Mouse (Mus musculus): ENCODE measurements around the gene Ciao2a.

The Ciao2a gene

DNA sequence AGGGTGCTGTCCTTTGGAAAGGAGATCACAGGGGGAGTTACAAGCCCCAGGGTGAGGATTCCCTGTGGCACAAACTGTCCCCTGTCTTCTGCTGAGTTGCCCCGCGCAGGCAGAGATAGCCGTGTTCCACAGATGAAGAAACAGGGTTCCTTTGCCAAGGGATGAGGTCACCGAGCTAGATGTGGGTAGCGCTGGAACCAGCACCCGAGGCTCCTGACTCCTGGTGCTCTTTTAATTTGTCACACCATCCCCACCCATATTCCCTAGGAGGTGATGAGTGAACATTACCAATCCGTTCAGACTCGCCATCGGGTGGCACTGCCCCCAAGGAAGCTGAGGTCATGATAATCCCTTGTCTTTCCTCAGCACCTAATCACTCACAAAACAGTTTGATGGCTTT lies 36.6 kb downstream of the Ciao2a start:
- no peak for DNase-seq (ENCODE audit: low spot score)

- DNase-seq (ENCODE audit: low spot score), result no peak
Observed at GRCm38 (mm10) chr9:66167222-66167621, 40.8 kb downstream of the Ciao2a start.

GRCm38 (mm10) chr9:66168233-66168632 lies 41.8 kb downstream of the Ciao2a start:
- DNase-seq (ENCODE audit: low spot score), result no peak

DNA sequence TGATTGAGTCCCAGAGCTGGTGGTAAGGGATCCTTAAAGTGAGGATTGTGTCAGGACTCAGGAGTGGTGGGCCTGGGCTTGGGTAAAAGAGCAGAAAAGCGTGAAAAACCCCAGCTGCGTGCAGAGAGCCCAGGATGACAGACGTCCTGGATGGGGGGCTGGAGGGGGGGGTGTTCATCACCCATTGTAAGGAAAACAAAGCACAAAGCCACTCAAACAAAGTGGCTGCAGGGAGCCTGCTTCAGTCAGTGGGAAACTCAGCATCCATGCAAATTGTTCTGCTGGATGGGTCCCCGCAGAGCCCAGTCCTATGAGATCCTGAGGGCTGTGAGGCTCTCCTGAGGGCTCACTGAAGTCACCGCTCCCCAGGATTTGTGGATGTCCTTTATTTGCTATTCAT lies 44.1 kb downstream of the Ciao2a start:
- no peak for DNase-seq (ENCODE audit: low spot score)

GRCm38 (mm10) chr9:66171275-66171921 lies 45.0 kb downstream of the Ciao2a start:
- no peak for DNase-seq (ENCODE audit: low spot score)

GRCm38 (mm10) chr9:66173316-66173855 lies 47.0 kb downstream of the Ciao2a start:
- no peak for DNase-seq (ENCODE audit: low spot score)

DNA sequence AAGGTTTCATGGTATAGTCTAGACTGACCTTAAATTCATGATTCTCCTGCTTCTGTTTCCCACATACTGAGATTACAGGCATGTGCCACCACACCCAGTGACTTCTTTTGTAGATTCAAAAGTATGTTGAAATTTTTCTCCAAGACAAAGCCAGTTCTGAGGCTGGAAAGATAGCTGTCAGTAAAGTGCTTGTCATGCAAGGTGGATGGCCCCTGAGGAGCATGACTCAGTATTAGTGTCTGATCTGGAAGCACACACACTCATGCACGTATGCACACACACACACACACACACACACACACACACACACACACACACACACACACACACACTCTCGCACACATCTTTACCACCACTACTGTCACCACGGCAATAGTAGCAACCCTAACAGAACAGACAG lies 48.6 kb downstream of the Ciao2a start:
- no peak for DNase-seq (ENCODE audit: low spot score)

- no peak for DNase-seq (ENCODE audit: low spot score)
Observed at GRCm38 (mm10) chr9:66177975-66178374, 51.6 kb downstream of the Ciao2a start.

DNA sequence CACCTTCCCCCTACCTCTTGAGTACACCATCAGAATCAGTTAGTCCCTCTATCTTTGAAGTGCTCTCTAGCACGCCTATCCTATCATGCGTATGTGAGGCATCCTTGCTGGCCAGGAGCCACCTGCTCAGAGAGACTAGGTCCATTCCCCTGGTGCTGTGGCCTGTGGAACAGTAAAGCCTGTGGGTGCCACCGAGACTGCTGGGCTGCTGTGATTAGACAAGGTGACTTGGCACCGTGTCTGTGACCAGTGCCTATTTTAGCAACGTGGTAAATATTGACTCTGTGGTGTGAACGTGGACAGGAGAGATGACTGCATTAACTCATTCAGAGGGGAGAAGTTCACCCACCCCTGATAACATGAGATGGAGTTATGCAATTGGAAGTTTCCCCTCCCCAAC lies 53.4 kb downstream of the Ciao2a start:
- DNase-seq (ENCODE audit: low spot score), result no peak

DNA sequence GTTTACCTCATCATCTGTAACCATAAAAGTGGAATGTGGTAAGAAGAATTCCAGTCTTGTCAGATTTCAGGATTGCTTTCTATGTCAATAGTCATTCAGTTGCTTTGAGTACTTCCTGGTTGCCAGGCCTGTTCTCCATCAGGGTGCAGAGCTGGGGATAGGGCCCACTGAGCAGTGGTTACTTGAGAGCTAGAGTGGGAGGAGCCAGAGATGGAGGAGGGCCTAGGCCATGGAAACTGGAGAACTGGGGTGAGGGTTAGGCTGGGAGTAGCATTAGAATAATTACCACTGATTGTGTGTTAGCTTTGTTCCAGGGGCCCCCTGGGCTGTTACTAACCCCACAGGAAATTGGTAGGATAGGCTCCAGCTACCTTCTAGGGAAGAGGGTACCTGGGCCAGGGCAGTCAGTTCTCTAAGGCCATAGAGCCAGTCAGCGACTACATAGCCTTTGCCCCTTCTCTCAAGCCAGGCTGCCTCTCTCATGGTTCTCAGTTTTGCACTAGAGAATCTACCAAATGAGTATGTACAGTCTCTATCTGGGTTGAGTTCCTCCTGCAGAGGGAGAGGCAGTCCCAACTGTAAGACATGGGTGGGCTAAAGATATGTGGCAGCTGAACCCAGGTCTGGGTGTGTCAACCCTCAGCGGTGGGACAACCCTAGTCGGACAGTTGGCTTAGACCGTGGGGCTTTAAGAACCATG lies 54.9 kb downstream of the Ciao2a start:
- no peak for DNase-seq (ENCODE audit: low spot score)

DNA sequence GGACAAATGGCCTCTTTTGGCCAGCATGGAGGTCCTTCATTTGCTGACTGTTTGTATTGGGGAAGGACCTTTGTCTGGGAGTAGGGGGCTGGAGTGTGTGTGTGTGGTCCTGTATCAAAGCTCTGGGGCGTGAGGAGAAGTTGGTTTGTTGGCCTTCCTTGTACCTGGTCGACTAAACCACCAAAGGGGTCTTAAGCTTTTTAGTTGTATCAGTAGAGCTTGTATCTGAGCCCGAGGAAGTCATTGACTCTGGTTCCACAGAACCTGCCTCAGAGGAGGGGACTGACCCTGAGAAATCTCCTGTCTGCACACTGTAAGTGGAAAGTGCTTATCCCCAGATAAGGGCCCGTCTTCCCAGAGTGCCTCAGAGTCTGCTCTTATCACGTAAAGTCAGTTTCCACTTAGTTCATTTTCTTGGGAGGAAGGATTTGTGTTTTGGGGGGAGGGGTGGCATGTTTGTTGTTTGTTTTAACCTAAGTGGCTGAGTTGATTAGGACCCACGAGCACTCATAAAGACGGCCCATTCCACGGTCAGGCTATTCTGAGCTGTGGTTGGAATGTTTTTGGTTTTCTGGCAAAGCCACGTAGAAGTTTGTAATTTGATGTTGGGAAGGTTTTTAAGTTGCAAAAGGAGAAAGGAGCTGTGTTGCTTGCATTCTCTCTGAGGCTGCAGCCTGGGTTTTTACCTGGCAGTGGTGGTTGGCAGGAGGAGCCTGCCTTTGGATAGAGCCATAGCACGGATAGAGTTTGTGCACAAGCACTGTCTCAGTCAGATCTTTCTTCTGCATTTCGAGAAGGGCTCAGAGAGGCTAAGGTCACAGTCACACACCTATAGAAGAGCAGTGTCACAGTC lies 55.6 kb downstream of the Ciao2a start:
- no peak for DNase-seq (ENCODE audit: low spot score)

GRCm38 (mm10) chr9:66182679-66182993 lies 56.2 kb downstream of the Ciao2a start:
- no peak for DNase-seq (ENCODE audit: low spot score)

GRCm38 (mm10) chr9:66183023-66183422 lies 56.6 kb downstream of the Ciao2a start:
- DNase-seq (ENCODE audit: low spot score), result no peak

DNA sequence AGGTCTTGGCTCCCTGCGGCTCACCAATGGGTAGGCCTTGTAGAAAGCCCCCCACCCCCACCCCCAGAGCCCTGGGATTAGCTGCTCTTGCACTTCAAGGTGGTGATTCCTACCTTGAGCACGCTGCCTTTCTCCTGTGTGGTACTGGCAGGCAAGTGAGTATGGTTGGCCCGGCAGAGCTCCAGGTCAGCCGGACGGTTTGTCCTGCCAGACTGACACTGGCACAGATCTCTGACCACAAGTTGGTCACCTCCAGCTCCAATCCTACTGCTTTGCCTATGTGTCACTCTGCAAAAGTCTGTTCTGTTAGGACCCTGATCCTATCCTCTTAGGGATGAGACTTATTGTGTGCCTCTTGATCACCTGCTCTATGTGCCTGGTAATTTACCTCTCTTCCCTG lies 58.2 kb downstream of the Ciao2a start:
- DNase-seq (ENCODE audit: low spot score), result no peak

- DNase-seq (ENCODE audit: low spot score), result no peak
Observed at GRCm38 (mm10) chr9:66186426-66186825, 60.0 kb downstream of the Ciao2a start.
